Mouse (Mus musculus) intestine, postnatal 0 days (tissue): ENCODE measurements around the gene Lin28b. TPM values are rescaled to one million over a fixed set of nuclear protein-coding genes. Genes with fewer than 3 reads are reported as not detected.
A peak's percentile ranks its signal among the peaks of the same experiment; 100 is the strongest.

Experiments
- ATAC-seq: fragments of 200-750 bp; cut with Nextera tagmentation; 2 replicates; pipeline ENCODE4 v1.8.0; 2017; ENCODE audit warnings: mild to moderate bottlenecking, moderate TSS enrichment, moderate library complexity
- H3K27ac ChIP-seq: fragments of 300-500 bp; sonication (generic); 2 replicates; pipeline ENCODE4 v1.5.1; 2014; ENCODE audit warnings: mild to moderate bottlenecking, low read depth, low read length, moderate library complexity
- H3K27me3 ChIP-seq: fragments of 300-500 bp; sonication (generic); replicated peaks from 2 replicates; pipeline ENCODE4 v1.6.1; 2014; ENCODE audit warnings: low read length, mixed read lengths; ENCODE audit not compliant: control insufficient read depth, insufficient read depth
- H3K36me3 ChIP-seq: fragments of 300-500 bp; sonication (generic); 2 replicates; pipeline ENCODE4 v1.6.1; 2014; ENCODE audit warnings: mild to moderate bottlenecking, moderate library complexity; ENCODE audit not compliant: control insufficient read depth, insufficient read depth
- H3K4me1 ChIP-seq: fragments of 300-500 bp; sonication (generic); replicated peaks from 2 replicates; pipeline ENCODE4 v1.6.1; 2014; ENCODE audit warnings: antibody characterized with exemption, low read length, mixed read lengths; ENCODE audit not compliant: control insufficient read depth, insufficient read depth
- H3K4me2 ChIP-seq: fragments of 300-500 bp; sonication (generic); replicated peaks from 2 replicates; pipeline ENCODE4 v1.6.1; 2014; ENCODE audit warnings: low read depth, mild to moderate bottlenecking, moderate library complexity
- H3K4me3 ChIP-seq: fragments of 300-500 bp; sonication (generic); 2 replicates; pipeline ENCODE4 v1.5.1; 2014; ENCODE audit warnings: low read depth, low read length
- H3K9ac ChIP-seq: fragments of 300-500 bp; sonication (generic); 2 replicates; pipeline ENCODE4 v1.6.1; 2014; ENCODE audit warnings: mild to moderate bottlenecking, low read depth, low read length
- H3K9me3 ChIP-seq: fragments of 300-500 bp; sonication (generic); 2 replicates; pipeline ENCODE4 v1.6.1; 2016; ENCODE audit warnings: mixed run types; ENCODE audit not compliant: control insufficient read depth
- CTCF ChIP-seq: sonication (generic); IDR thresholded peaks from 2 replicates; pipeline ENCODE4 v1.5.1; 2016; ENCODE audit warnings: low read depth, mild to moderate bottlenecking, control low read depth, antibody characterized with exemption, moderate library complexity
- WGBS: fragments of 180-500 bp; shearing (Covaris S2); extraction: QIAGEN DNeasy Blood & Tissue Kit; methylation state at CpG from one replicate; pipeline ENCODE4 v1.1.7; 2014; 5-methylcytosine and 5-hydroxymethylcytosine counted together
- polyA plus RNA-seq: library from polyadenylated mRNA; unstranded; fragments of >200 nt; fragmentation: Nextera tagmentation; extraction: Ambion mirVana; gene quantifications from 2 replicates; pipeline ENCODE4 v1.2.1, GENCODE M21; 2015

Lin28b gene
- polyA plus RNA-seq, 1 experiment from 2014 or later, result 0.12 TPM

GRCm38 (mm10) chr10:45339106-45339505 lies 147.1 kb downstream of the Lin28b start:
- WGBS, result 81% methylated on average over 7 of the region's 7 CpGs
- Histone ChIP-seq H3K4me2 (no peak overlapping the region), H3K36me3 (no peaks in the 10 kb centered on the region), H3K27me3 (peaks cover 27% of the 10 kb centered on the region), H3K4me3 (no peak overlapping the region), H3K4me1 (no peaks in the 10 kb centered on the region), H3K9me3 (no peaks in the 10 kb centered on the region), H3K9ac (no peak overlapping the region), H3K27ac (no peak overlapping the region)
- no peak for ATAC-seq
- no peak for TF ChIP-seq CTCF

- Histone ChIP-seq H3K9ac (peak within 1 kb of the TSS; percentile 53; the same call in 1 of the 2 replicates), H3K4me1 (no peaks in the 10 kb centered on the region), H3K4me3 (peak within 1 kb of the TSS; percentile 57), H3K4me2 (peak within 1 kb of the TSS; percentile 88), H3K27ac (no peak within 1 kb of the TSS), H3K27me3 (peaks cover 31% of the 10 kb centered on the region), H3K36me3 (no peaks in the 10 kb centered on the region), H3K9me3 (no peaks in the 10 kb centered on the region)
- TF ChIP-seq CTCF, result 0 out of 2 replicates have a peak, but pooled peaks have one; percentile 4
- 2% methylated on average over 99 of the region's 116 CpGs for WGBS
- peak; percentile 28; the same call in 1 of the 2 replicates for ATAC-seq
These were observed 150.5 kb downstream of the Lin28b start, which contains the start of gene Bves for GRCm38 (mm10) chr10:45335434-45336422. Bves (plus strand) TSS chr10:45335772.

GRCm38 (mm10) chr10:45334925-45335324 lies 151.3 kb downstream of the Lin28b start:
- H3K27ac ChIP-seq, result no peak overlapping the region
- H3K4me2 ChIP-seq, result peak overlapping the region; percentile 88; the same call in 1 of the 2 replicates
- H3K4me3 ChIP-seq, result peak overlapping the region; percentile 57; the same call in 1 of the 2 replicates
- no peaks in the 10 kb centered on the region for H3K9me3 ChIP-seq
- H3K4me1 ChIP-seq, result no peaks in the 10 kb centered on the region
- ATAC-seq, result no peak
- H3K9ac ChIP-seq, result peak overlapping the region; percentile 53; the same call in 1 of the 2 replicates
- H3K27me3 ChIP-seq, result peaks cover 31% of the 10 kb centered on the region
- WGBS, result 33% methylated on average over 7 of the region's 7 CpGs
- no peak for TF ChIP-seq CTCF
- H3K36me3 ChIP-seq, result no peaks in the 10 kb centered on the region

GRCm38 (mm10) chr10:45328196-45329000 lies 157.8 kb downstream of the Lin28b start:
- TF ChIP-seq CTCF, result no peak
- H3K4me2 ChIP-seq, result no peak overlapping the region
- no peaks in the 10 kb centered on the region for H3K36me3 ChIP-seq
- ATAC-seq, result no peak
- H3K4me3 ChIP-seq, result no peak overlapping the region
- H3K9ac ChIP-seq, result no peak overlapping the region
- WGBS, result 63% methylated on average over 7 of the region's 7 CpGs
- H3K27me3 ChIP-seq, result peaks cover 4% of the 10 kb centered on the region
- H3K9me3 ChIP-seq, result no peaks in the 10 kb centered on the region
- H3K27ac ChIP-seq, result no peak overlapping the region
- H3K4me1 ChIP-seq, result no peaks in the 10 kb centered on the region

Other genes with a start within 250 kb of the Lin28b start
- gene Bves, start 150.6 kb downstream of the Lin28b start, polyA plus RNA-seq, result 2.8 and 3.1 TPM in 2 replicates
- 6.1 and 7.4 TPM in 2 replicates for gene Hace1, start 91.4 kb upstream of the Lin28b start, polyA plus RNA-seq